Mouse (Mus musculus) CH12.LX (cell line): ENCODE data around the gene Nps.

ENCODE experiments used
- CTCF ChIP-seq, 2 experiments: IDR thresholded peaks in 1 of 2; conservative IDR thresholded peaks in 1 of 2; 2 replicates each; pipeline ENCODE4 v1.5.1; 2011 to 2012; ENCODE audit warnings: low read depth in 2 of 2, low read length in 2 of 2, improper control_type of control experiment in 1 of 2, inconsistent platforms in 1 of 2, mild to moderate bottlenecking in 1 of 2, moderate library complexity in 1 of 2
- E2F4 ChIP-seq: IDR thresholded peaks from 2 replicates; pipeline ENCODE4 v1.6.1; 2011; ENCODE audit warnings: low read depth, low read length, improper control_type of control experiment; ENCODE audit not compliant: insufficient replicate concordance
- ELF1 ChIP-seq: IDR thresholded peaks from 2 replicates; pipeline ENCODE4 v1.6.1; 2014; ENCODE audit warnings: low read depth, mild to moderate bottlenecking, inconsistent platforms, low read length, improper control_type of control experiment
- JUND ChIP-seq: conservative IDR thresholded peaks from 2 replicates; pipeline ENCODE4 v1.6.1; 2011; ENCODE audit warnings: low read depth, low read length, improper control_type of control experiment
- MAFK ChIP-seq: IDR thresholded peaks from 2 replicates; pipeline ENCODE4 v1.6.1; 2011; ENCODE audit warnings: low read length, improper control_type of control experiment; ENCODE audit not compliant: insufficient replicate concordance
- UBTF ChIP-seq: IDR thresholded peaks from 2 replicates; pipeline ENCODE4 v1.6.1; 2012; ENCODE audit warnings: low read depth, mild to moderate bottlenecking, inconsistent platforms, low read length, improper control_type of control experiment, moderate library complexity
- USF1 ChIP-seq: IDR thresholded peaks from 2 replicates; pipeline ENCODE4 v1.6.1; 2014; ENCODE audit warnings: low read depth, mild to moderate bottlenecking, inconsistent platforms, low read length, improper control_type of control experiment

DNA sequence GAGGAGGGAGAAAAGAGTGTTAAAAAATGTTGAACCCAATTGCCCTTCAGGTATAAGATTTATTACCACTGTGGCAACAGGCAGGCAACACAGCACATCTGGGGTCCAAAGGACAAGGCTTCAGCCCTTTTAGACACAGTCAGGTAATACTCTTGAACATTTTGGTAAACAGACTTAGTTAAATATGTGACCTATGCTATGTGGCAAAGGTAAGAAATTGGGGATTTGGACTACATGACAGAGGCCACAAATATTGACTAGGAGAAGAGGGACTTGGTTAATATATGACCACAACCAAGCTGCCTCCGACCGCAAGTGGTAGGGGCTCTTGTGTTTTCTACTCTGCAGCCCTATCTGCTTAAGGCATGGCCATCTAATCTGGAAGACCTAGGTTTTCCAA, 5.3 kb upstream of the Nps start:
- no peak for TF ChIP-seq JUND
- no peak for TF ChIP-seq MAFK
- no peak for TF ChIP-seq E2F4
- no peak for TF ChIP-seq UBTF
- no peak for TF ChIP-seq USF1
- no peak for TF ChIP-seq CTCF (conservative IDR thresholded peaks at IDR 0.05 in 1 of 2, IDR thresholded peaks at IDR 0.05 in 1 of 2; ENCODE audit: low read depth in 2 of 2, low read length in 2 of 2)
- TF ChIP-seq ELF1, result no peak
